Mouse (Mus musculus): ENCODE results near the gene Pik3cb. TPM values are rescaled to one million over a fixed set of nuclear protein-coding genes. Genes with fewer than 3 reads are reported as not detected.

The Pik3cb gene
- 14.5 and 15.5 TPM in 2 replicates for polyA plus RNA-seq (2012; rRNA removed)

DNA sequence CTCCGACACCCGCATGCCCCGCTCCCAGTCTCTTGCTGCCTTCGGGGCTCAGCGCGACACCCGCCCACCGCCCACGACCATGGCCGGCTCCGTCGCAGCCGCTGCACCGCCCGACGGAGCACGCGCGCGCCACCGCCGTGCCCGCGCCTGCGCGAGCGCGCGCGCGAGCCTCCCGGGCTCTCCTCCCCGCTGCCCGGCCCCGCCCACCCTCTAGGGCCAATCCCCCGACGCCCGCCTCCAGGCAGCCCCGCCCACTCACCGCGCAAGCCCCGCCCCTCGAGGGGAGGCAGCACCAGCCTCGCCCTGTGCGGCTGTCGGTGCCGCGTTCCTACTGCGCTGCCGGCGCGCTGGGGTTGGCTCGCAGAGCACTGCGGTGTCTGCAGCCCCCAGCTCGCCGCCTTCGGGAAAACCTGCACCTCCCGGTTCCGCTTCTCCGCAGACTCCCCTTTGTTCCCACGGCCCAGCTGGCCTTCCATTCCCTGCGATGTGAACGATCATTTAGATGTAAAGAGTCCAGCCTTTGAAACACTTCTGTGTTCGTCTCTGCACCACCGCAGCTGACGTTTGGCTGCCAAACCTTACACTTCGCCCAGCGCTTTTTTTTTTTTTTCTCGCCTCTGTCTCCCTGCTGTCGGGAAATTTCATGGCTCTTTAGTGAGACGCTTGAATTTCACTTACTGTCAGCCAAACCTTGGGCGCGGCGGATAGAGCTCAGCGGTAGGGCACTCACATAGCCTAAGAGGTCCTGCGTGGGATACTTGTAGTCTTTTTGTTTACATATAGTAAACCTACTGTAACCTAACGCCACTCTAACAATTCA, at the start of gene Pik3cb:
Gene Pik3cb (minus strand): TSS at position 559 of the 820 bp plus-strand sequence.
- peak; percentile 90 to 97 for DNase-seq (ENCODE audit: extremely low spot score in 1 of 2, low spot score in 1 of 2)

GRCm38 (mm10) chr9:99183043-99183670, 42.7 kb upstream of the Pik3cb start:
- DNase-seq (ENCODE audit: extremely low spot score in 1 of 2, low spot score in 1 of 2) = no peak

GRCm38 (mm10) chr9:99182121-99182520, 41.7 kb upstream of the Pik3cb start:
- DNase-seq (ENCODE audit: extremely low spot score in 1 of 2, low spot score in 1 of 2) = no peak

- no peak for DNase-seq (ENCODE audit: extremely low spot score in 1 of 2, low spot score in 1 of 2)
These were observed 39.9 kb upstream of the Pik3cb start for GRCm38 (mm10) chr9:99180272-99180671.

GRCm38 (mm10) chr9:99178736-99179135, 38.3 kb upstream of the Pik3cb start:
- DNase-seq (ENCODE audit: extremely low spot score in 1 of 2, low spot score in 1 of 2) = no peak

DNA sequence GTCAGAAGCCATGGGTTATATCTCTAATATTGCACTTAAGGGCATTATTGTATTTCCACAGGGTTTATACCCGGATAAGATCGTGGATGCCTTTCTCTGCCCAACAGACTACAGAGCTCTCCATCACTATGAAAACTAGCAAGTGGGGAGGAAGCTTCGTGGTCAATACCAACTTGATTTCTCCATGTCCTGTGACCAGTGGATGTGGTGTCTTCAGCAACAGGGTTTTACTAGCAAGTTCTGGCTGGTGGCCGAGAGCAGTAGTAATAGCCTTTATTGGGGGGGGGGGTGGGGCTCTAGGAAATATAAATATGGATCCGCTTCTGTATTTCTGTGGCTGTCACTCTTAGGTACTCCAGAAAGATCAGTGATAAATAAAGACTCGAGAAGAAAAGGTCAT, 35.4 kb upstream of the Pik3cb start:
- no peak for DNase-seq (ENCODE audit: extremely low spot score in 1 of 2, low spot score in 1 of 2)

DNA sequence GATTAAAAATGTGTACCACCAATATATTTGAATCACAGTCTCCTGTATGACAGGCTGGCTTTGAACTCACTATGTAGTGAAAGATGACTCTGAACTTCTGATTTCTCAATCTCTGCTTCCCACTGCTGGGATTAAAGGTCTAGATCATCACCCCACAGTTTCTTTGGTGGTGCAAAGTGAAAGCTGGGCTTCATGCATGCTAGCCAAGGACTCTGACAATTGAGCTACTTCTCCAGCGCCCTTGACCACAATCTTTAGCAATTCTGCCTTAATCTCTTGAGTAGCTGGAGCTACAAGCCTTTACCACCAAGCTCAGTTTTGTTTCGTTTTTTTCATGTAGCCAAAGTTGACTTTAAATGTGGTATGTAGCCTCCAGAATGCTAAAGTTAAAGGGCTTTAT, 32.4 kb upstream of the Pik3cb start:
- no peak for DNase-seq (ENCODE audit: extremely low spot score in 1 of 2, low spot score in 1 of 2)

GRCm38 (mm10) chr9:99171186-99171585, 30.8 kb upstream of the Pik3cb start:
- no peak for DNase-seq (ENCODE audit: extremely low spot score in 1 of 2, low spot score in 1 of 2)

- no peak for DNase-seq (ENCODE audit: extremely low spot score in 1 of 2, low spot score in 1 of 2)
These were observed 28.6 kb upstream of the Pik3cb start for GRCm38 (mm10) chr9:99169029-99169428.

DNA sequence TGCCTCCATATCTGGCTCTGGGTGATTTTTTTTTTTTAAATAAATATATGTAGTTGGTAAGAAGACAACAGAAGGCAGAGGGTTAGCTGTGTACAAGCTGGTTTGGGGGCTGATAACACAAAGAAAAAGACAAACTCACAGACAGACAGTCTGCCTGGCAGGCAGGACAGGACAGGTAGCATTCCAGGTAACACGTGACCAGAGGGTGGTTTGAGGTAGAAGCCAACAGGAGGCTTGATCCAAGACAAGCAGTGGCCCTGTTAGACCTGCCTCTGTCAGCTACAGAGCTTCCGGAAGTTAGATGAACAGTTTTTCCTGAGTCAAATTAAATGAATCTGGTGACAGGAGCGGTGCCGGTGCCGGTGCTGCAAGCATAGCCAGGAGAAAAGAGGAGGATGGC, 26.5 kb upstream of the Pik3cb start:
- DNase-seq (ENCODE audit: extremely low spot score in 1 of 2, low spot score in 1 of 2) = no peak

DNA sequence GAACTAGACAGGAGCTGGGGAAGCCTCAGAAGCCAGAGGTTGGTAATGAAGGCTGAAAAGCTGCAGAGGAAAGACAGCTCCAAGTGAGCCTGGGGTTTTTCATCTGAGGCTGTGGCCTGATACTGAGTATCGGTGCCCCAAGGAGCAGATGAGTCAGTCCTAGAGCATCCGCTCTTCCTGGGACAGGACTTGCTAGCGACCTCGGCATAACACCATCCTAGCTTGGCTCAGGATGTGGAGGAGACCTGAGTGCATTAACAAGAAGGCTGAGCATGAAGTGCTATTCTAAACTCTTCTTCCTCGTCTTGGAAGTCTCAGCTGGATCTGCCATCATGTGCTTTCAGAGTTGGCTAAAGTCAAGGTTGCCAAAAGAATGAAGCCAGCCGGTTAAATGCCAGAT, 25.5 kb upstream of the Pik3cb start:
- no peak for DNase-seq (ENCODE audit: extremely low spot score in 1 of 2, low spot score in 1 of 2)

- no peak for DNase-seq (ENCODE audit: extremely low spot score in 1 of 2, low spot score in 1 of 2)
These were observed 24.3 kb upstream of the Pik3cb start for GRCm38 (mm10) chr9:99164664-99165226.

DNA sequence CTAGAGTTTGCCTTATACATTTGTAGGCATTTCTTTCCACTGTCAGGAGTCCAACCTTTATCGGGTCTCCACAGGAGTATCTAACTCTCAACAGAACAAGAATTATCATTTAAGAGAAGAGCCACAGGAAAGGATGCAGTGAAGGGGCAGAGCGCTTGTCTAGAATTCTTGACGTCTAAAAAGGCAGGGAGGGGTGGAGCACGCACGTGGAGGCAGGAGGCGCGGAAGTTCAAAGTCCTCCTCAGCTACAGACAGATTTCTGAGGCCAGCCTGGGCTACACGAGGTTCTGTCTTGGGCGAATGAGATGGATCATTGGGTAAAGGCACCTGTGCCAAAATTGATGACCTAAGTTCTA, 23.7 kb upstream of the Pik3cb start:
- DNase-seq (ENCODE audit: extremely low spot score in 1 of 2, low spot score in 1 of 2) = no peak

- DNase-seq (ENCODE audit: extremely low spot score in 1 of 2, low spot score in 1 of 2) = peak in 1 of 2 experiments; percentile 40
These were observed 23.2 kb upstream of the Pik3cb start for GRCm38 (mm10) chr9:99163420-99164147.

DNA sequence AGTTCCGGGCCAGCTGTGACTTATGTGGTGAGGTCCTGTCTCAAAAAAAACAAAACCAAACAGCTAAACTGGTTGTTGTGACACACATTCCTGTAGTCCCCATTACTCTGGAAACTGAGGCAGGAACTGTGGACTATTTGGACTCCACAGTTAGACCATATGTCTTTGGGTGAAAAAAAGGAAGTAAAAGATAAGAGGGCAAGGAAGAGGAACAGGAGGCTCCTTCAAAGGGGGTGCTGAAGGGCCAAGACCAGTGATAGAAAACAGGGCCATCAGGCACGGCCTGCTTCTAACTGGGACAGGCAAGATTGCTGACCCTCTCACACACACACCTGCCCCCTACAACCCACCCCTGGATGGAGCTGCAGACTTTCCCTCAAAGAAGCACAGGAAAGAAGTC, 22.4 kb upstream of the Pik3cb start:
- DNase-seq (ENCODE audit: extremely low spot score in 1 of 2, low spot score in 1 of 2) = no peak

DNA sequence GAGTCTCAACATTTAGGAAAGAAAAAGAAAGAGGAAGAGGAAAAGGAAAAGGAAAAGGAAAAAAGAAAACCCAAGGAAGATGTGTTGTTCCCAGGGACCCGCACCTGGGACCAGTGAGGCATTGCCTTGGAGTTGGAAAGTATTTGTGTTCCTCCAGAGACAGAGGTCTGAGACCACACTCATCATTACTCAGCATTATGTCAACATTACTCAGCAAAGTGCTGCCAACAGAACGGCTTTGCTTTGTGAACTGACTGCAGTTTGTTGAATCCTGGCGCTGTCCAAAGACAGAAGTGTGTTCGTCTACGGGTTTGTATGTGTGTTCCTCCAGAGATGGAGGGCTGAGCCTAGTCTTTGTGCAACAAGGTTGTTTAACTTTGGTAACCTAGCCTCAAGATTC, 20.4 kb upstream of the Pik3cb start:
- no peak for DNase-seq (ENCODE audit: extremely low spot score in 1 of 2, low spot score in 1 of 2)

DNA sequence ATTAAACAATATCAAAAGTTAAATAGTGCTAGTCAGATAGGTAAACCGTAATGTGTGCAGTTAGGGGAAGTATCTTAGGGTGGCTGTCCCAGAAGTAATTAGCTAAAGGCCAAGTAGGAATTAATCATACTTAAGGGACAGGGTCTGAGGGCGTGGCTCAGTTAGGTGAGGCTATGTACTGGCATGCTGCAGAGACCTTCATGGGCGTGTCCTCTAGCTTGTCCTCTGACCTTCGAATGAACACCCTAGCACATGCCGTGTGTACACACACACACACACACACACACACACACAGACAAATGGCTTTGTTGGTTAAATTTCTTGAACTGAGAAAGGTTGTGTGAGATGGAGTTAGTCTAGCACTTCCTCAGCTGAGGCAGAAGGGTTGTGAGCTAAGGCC, 19.5 kb upstream of the Pik3cb start:
- no peak for DNase-seq (ENCODE audit: extremely low spot score in 1 of 2, low spot score in 1 of 2)

- no peak for DNase-seq (ENCODE audit: extremely low spot score in 1 of 2, low spot score in 1 of 2)
These were observed 18.3 kb upstream of the Pik3cb start for GRCm38 (mm10) chr9:99158708-99159107.

- DNase-seq (ENCODE audit: extremely low spot score in 1 of 2, low spot score in 1 of 2) = no peak
These were observed 17.8 kb upstream of the Pik3cb start for GRCm38 (mm10) chr9:99158203-99158632.

DNA sequence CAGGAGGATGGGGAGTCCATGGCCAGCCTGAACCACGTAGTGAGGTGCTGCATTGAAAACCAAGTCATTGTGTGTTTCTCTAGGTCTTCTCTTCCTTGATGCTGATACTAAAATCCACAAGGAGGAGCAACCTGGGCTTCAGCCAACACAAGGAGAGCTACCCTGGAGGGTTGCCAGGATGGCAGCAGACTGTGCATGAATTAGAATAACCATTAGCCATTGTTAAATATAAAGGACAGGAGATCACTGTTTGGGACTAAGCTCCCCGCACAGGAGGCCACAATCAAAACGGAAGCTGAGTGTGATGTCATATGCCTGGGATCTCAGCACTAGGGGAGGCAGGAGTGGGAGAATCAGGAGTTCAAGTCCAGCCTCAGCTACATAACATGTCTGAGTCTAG, 13.2 kb upstream of the Pik3cb start:
- DNase-seq (ENCODE audit: extremely low spot score in 1 of 2, low spot score in 1 of 2) = no peak
